Mouse (Mus musculus) heart, postnatal 0 days (tissue): ENCODE data around the gene Akna.

Source experiments
- CTCF ChIP-seq: IDR thresholded peaks from 2 replicates; pipeline ENCODE4 v1.5.1; 2016; ENCODE audit warnings: antibody characterized with exemption, control low read depth, low read depth
- EP300 ChIP-seq: IDR thresholded peaks from 2 replicates; pipeline ENCODE4 v1.6.1; 2016; ENCODE audit warnings: antibody characterized with exemption, low read depth

DNA sequence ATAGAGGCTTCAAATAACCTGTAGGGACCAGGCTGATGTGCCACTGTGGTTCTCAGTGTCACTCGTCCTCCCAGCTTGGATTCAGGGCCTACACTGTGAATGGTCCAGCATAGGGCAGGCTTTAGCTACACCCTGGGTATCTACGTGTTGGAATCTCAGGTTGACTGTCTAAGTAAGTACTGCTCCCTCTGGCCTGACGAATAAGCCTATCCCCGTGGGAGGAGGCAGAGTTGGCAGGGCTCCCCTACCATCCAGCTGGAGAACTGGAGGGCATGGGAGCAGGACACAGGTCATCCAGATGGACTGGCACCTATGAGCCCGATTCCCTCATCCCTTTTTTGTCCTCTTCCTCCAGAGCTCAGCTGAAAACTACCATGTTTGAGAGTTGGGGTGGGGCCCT, 34.8 kb upstream of the Akna start:
- TF ChIP-seq CTCF (no peak), EP300 (no peak)
